Mouse (Mus musculus): ENCODE measurements around the gene Hsd17b13.
A peak's percentile ranks its signal among the peaks of the same experiment; 100 is the strongest.
"Not testable (repeated sequence)": the region's sequence is repeated elsewhere in the genome, so short reads cannot be mapped to it uniquely, and the experiment has no call there.

Hsd17b13 gene

DNA sequence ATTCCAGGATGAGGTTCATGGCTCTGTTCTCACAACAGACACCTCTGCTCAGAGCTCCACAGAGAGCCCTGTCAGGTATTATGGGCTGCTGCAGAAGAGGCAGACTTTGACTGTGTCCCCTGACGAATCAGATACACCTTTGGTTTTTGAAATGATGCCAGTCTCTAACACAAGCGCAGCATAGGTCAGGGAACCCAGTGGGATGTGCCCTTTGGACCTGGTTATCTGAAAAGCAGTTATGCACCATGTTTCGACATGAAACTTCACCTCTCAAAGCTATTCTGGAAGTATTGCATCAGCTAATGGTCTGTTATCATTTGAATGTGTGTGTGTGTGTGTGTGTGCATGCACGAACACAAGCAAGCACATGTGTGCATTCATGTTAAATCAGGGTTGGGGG, at the start of gene Hsd17b13:
Hsd17b13 (minus strand) TSS at position 114 of the 400 bp plus-strand sequence.
- DNase-seq (ENCODE audit: low read depth, low spot score): no peak

DNA sequence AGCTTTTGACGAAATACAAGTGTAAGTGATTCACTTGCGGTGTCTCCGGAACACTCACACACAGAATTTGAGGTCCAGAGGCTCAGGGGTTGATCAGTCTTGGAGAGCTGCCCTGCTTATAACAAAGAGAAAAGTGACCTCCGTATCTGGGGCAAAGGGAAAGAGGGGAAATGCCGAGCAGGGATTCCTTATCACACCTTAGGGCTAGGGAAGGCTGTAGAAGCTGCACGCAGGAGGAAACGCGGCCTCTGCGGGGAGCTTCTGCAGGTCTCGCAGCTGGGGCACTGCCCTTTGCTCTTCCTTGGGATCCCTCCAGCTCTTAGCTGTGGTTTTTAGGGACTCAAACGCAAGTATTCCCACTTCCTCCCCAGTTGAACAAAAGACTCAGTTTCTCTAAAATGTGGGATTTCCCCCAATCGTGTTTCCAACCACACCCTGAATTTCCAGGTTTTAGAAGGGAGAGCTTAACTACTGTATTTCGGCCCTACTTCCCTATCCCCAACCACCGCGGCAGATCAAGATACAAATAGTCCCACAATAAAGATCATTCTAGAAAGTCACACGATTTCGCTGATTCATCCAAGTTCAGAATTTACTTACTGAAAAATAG, 48.1 kb upstream of the Hsd17b13 start:
- DNase-seq (ENCODE audit: low read depth, low spot score): peak; percentile 47

- peak; percentile 41 for DNase-seq (ENCODE audit: low read depth, low spot score)
Observed at GRCm38 (mm10) chr5:104024762-104025161, 47.6 kb upstream of the Hsd17b13 start.

- DNase-seq (ENCODE audit: low read depth, low spot score): not testable (repeated sequence)
Observed at GRCm38 (mm10) chr5:104024193-104024592, 47.0 kb upstream of the Hsd17b13 start.

GRCm38 (mm10) chr5:104023289-104024020, 46.2 kb upstream of the Hsd17b13 start:
- DNase-seq (ENCODE audit: low read depth, low spot score): peak; percentile 33

DNA sequence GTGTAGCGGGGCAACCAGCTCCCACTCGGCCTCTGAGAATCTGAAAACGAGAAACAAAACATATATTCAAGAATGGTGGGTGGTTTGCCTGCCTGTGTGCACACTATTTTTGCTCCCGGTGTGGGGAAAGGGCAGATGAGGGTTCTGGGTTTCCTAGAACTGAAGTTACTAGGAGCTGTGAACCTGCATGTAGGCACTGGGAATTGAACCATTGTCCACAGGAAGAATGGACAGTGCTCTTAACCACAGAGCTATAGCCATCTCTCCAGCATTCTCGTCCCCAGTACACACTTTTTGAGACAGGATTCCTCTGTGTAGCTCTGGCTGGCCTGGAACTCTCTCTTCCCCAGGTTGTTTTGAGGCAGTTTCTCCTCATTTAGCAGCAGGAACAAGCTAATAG, 45.3 kb upstream of the Hsd17b13 start:
- DNase-seq (ENCODE audit: low read depth, low spot score): no peak

DNA sequence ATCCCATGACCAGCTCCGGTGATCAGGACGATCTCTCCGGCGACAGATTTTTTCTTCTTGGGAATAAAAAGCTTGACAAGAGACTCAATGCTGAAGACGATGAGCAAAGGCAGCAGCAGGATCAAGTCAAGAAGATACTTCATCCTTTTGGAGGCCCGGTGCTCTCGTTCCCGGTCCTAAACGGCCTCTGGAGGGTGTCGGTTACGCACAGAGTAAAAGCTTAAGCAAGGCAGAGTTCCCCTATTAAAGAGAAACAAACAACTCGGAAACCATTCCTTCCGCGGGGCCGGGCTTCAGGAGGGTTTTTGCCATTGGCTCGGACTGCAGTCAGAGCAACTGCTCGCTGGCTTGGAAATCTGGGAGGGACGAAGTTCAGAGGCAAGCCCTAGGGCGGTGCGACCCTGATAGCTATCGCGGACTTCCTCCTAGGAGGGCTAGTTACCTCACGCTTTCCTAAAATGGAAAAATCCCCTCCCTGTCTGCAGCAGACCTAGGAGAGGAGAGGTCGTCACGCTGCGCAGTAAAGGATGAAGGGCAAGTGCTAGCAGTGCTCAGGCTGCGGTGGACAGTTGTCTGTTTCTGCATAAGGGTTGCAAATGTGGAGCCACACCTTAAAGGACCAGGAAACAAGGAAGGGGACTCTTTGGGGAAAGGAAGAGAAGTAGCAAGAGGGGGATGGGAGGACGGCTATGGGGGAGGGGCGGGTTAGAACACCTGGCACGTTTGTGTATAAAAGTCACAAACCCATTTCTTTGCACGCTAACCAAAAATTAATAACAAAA, 44.6 kb upstream of the Hsd17b13 start, which contains the start of gene Hsd17b11:
Hsd17b11 (minus strand) TSS at position 323 of the 782 bp plus-strand sequence.
- peak; percentile 99 for DNase-seq (ENCODE audit: low read depth, low spot score)

- no peak for DNase-seq (ENCODE audit: low read depth, low spot score)
Observed at GRCm38 (mm10) chr5:104011419-104011818, 34.2 kb upstream of the Hsd17b13 start.

GRCm38 (mm10) chr5:104010261-104010660, 33.1 kb upstream of the Hsd17b13 start:
- DNase-seq (ENCODE audit: low read depth, low spot score): no peak

DNA sequence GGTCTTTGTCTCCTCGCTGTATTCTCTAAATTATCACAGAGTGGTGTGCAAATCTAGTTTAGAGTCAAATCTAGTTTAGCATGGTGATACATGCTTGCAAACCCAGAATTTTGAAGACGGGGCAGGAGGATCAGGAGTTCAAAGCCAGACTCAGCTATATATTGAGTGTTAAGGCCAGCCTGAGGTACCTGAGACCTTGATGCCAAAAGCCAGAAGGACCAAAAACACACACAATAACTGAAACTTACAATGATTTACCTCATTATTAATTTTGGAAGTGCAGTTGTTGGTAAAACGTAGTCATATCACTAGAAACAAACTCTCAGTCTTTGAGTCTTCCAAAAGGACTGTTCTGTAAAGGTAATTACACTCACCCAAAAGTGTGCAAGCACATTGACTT, 32.2 kb upstream of the Hsd17b13 start:
- DNase-seq (ENCODE audit: low read depth, low spot score): no peak

DNA sequence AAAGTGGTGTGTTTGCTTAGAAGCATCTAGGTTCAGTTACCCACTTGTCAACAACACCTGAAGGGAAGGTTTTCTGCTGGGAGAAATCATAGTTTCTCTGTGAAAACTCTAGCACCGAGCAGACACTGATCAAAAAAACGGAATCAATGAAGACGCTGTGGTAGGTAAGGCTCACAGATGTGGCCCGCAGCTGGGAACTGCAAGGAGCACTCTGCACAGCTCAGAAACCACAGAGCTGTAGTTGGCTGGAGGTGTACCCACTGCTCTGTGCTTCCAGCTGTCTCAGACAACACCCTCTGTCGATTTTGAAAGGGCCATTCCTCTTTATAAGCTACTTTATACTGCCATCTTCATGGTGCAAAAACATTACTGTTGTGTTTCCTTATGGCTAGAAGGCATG, 30.6 kb upstream of the Hsd17b13 start:
- no peak for DNase-seq (ENCODE audit: low read depth, low spot score)

GRCm38 (mm10) chr5:104006811-104007210, 29.6 kb upstream of the Hsd17b13 start:
- no peak for DNase-seq (ENCODE audit: low read depth, low spot score)

- DNase-seq (ENCODE audit: low read depth, low spot score): no peak
Observed at GRCm38 (mm10) chr5:104003955-104004354, 26.7 kb upstream of the Hsd17b13 start.

GRCm38 (mm10) chr5:104003256-104003931, 26.2 kb upstream of the Hsd17b13 start:
- no peak for DNase-seq (ENCODE audit: low read depth, low spot score)

- peak; percentile 83 for DNase-seq (ENCODE audit: low read depth, low spot score)
Observed at GRCm38 (mm10) chr5:104002549-104003255, 25.5 kb upstream of the Hsd17b13 start.

GRCm38 (mm10) chr5:103999738-104000137, 22.5 kb upstream of the Hsd17b13 start:
- DNase-seq (ENCODE audit: low read depth, low spot score): peak; percentile 76

- no peak for DNase-seq (ENCODE audit: low read depth, low spot score)
Observed at GRCm38 (mm10) chr5:103998739-103999138, 21.5 kb upstream of the Hsd17b13 start.

GRCm38 (mm10) chr5:103995181-103995580, 18.0 kb upstream of the Hsd17b13 start:
- DNase-seq (ENCODE audit: low read depth, low spot score): peak; percentile 70

DNA sequence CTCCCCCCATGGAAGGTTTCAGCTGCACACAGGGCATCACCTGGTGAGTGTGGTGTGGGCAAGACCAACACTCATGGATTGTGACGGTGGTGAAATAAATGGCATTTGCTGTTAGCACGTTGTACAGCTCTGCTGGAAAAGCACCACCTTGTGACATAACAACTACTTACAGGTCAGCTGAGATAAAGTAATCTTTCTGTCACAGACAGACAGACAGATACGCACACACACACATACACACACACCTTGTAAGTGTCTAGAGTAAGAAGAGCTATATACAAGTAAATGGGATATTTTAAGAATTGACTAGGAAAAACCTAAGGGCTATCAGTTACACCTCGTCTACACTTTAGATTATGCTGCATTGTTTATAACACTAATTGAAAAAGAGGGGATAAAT, 17.5 kb upstream of the Hsd17b13 start:
- DNase-seq (ENCODE audit: low read depth, low spot score): no peak

DNA sequence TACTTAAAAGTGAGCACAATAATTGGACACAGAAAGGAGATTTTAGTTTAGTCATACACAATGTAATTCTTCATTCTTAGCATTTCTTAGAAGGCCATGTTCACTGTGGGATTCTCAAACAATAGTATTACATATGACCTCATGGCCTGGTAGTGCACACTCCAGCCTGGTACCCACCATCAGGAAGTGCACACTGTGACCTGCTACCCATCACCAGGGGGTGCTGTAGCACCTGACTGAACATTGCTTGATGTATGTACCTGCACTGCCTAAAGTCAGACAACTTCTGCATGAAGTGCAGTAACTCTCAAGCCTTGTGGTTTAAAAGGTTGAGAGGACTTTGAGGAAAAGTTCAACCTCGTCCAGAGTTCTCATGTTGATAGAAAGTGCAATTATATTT, 16.4 kb upstream of the Hsd17b13 start:
- peak; percentile 49 for DNase-seq (ENCODE audit: low read depth, low spot score)

GRCm38 (mm10) chr5:103992831-103993230, 15.6 kb upstream of the Hsd17b13 start:
- DNase-seq (ENCODE audit: low read depth, low spot score): no peak
